Mouse (Mus musculus): ENCODE results near the gene Gm21985.

GRCm38 (mm10) chr2:112360012-112360780 is 94.1 kb downstream of the Gm21985 start:
- TF ChIP-seq CTCF (IDR thresholded peaks at IDR 0.05; ENCODE audit: borderline replicate concordance, extremely low read depth, insufficient read depth, insufficient read length) (no peak), POLR2A (IDR thresholded peaks at IDR 0.05; ENCODE audit: borderline replicate concordance, extremely low read depth, insufficient read depth, insufficient read length, poor library complexity, severe bottlenecking) (no peak)

All from brain, embryonic 14.5 days (tissue).